Mouse (Mus musculus): ENCODE data around the gene Tbr1. TPM values are rescaled to one million over a fixed set of nuclear protein-coding genes. Genes with fewer than 3 reads are reported as not detected.

Tbr1 gene
- polyA plus RNA-seq, 1 experiment from 2014 or later, result 0.11 TPM

DNA sequence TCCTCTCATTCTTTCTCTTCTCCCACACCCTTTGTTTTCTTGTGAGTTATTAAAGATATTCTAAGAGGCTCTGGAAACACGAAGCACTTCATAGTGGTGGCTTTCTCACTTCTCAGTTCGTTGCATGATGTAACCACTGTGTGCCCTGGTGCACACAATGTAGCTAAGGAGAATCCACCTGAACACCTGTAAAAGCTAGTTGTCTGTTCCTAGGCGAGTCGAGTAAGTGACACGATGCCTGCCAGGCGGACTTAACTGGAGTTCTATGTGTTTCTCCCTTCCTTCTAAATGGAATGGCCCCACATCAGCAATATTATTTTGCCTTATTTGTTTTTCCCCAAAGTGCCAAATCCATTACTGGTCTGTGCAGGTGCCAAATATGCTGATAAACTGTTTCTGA is 10.4 kb downstream of the Tbr1 start:
- no peak overlapping the region for H3K4me2 ChIP-seq
- H3K27ac ChIP-seq (replicated peaks), result no peak overlapping the region
- H3K9me3 ChIP-seq, result no peaks in the 10 kb centered on the region
- ATAC-seq (ENCODE audit: extremely low read depth, insufficient number of reproducible peaks, low FRiP score, low TSS enrichment), result no peak
- H3K4me3 ChIP-seq, result no peak overlapping the region
- 9% methylated on average over 6 of the region's 6 CpGs for WGBS
- H3K36me3 ChIP-seq, result no peaks in the 10 kb centered on the region
- H3K4me1 ChIP-seq, result peaks cover 24% of the 10 kb centered on the region
- H3K27me3 ChIP-seq (replicated peaks), result peaks cover 94% of the 10 kb centered on the region
- H3K9ac ChIP-seq, result no peak overlapping the region

DNA sequence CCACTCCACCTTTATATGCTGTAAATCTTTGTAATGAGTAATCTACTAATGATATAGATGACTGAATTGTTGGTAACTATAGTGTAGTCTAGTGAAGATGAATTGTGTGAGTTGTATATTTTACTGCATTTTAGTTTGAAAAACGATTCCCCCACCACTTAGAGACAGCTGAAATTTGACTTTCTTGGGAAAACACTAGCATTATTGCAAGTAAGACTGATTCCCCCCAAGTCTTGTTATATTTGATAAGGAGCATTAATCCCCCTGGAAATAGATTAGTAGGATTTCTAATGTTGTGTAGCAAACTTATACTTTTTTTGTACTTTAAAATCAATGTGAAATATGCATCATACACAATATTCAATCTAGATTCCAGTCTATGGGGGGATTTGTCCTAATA is 10.8 kb downstream of the Tbr1 start:
- Histone ChIP-seq H3K27ac (replicated peaks) (no peak overlapping the region), H3K9me3 (no peaks in the 10 kb centered on the region), H3K4me2 (no peak overlapping the region), H3K9ac (no peak overlapping the region), H3K36me3 (no peaks in the 10 kb centered on the region), H3K4me1 (peaks cover 24% of the 10 kb centered on the region), H3K27me3 (replicated peaks) (peaks cover 94% of the 10 kb centered on the region), H3K4me3 (no peak overlapping the region)
- WGBS, result 16% methylated on average over 1 of the region's 1 CpGs
- no peak for ATAC-seq (ENCODE audit: extremely low read depth, insufficient number of reproducible peaks, low FRiP score, low TSS enrichment)

DNA sequence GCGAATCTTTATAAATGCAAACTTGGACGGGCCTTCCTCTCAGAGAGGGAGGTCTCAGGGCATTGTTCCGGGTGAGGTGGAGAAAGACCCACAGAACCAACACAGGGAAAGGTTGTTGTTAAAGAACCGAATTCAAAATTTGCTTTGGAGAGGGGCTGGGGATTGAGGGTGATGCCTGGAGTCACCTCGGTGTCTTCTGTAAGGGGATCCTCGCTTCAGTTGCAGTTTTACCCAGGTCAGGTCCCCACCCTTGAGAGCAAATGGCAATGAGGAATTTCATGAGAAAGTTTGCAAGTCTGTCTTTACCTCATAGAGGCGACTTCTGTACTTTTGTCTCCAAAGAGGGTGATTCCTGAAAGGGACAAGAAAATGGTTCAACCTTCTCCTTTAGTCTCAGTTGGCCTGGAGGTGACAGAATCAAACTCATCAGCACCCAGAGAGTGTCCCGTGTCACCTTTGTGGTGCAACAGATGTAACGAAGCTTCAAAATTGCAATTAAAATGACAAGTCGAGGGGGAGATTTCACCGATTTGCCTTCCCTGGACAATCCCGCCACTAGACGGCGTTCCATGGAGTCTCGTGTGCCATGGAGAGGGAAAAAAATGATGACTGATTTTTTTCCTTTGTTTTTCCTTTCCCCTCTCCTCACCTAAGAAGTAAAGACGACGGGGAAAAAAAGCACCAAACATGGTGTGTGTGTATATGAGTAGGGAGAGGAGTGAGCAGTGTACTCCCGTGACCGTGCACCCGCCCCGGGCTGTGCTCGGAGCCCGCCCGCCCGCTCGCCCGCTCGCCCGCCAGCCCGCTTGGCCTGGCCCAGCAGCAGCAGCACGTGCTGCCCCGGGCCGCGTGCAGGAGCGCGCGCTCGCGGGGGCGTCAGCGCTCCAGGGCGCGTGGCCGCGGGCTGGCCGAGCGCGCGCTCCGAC is 12.1 kb downstream of the Tbr1 start:
- peaks cover 92% of the 10 kb centered on the region for H3K27me3 ChIP-seq (replicated peaks)
- H3K27ac ChIP-seq (replicated peaks), result no peak overlapping the region
- H3K9me3 ChIP-seq, result no peaks in the 10 kb centered on the region
- peaks cover 24% of the 10 kb centered on the region for H3K4me1 ChIP-seq
- ATAC-seq (ENCODE audit: extremely low read depth, insufficient number of reproducible peaks, low FRiP score, low TSS enrichment), result no peak
- H3K9ac ChIP-seq, result peak overlapping the region; percentile 70
- H3K4me2 ChIP-seq, result peak overlapping the region; percentile 84
- 4% methylated on average over 43 of the region's 50 CpGs for WGBS
- H3K4me3 ChIP-seq, result peak overlapping the region; percentile 52
- no peaks in the 10 kb centered on the region for H3K36me3 ChIP-seq

DNA sequence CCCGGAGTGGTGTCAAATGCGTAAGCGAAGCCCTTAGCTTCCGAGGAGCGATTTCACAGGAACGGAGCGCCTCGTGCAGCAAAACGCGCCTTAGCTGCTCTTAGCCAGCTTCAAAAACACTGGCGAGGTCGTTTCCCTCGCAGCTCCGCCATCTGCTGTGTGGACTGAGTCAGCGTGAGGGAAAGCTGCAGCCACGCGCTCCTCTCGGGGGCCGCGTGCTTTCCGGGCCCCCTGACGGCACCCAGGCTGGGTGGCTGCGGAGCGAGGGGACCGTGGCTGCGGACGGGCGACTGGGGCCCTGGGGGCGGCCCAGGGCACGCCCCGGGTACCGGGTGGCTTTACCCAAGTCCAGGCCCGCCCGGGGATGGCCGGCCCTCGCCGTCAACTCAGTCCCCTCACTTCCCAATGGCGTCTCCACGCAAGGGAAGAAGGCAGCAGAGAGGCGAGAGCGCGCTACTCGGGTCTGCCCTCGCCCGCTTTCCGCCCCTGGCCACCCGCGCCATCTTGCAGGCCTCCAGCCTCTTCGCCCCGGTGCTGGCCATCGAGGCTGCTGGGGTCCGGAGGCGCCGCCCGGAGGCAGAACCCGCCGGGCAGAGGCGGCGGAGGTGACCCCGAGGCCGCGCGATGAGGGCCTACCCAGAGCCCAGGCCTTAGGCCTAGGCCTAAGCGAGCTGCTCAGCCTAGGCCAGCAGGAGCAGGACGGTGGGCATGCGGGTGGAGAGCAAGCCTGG is 13.0 kb downstream of the Tbr1 start:
- H3K27me3 ChIP-seq (replicated peaks), result peaks cover 89% of the 10 kb centered on the region

DNA sequence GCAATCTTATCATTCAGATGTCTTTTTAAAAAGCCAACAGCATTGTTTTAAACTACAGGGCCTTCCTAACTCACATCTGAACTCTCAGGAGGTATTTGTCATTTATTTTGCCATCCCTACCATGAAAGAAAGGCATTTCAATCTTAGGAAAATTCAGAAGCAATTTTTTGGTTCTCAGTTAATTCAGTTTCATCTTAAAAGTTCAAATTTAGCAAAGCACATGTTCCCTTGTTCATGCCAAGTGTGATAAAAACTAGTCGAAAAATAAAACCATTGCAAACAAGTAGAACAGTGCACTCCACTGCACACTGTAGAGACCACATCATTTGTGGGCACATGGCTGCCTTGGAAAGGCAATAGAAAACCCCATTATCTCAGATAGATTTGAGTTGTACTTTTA is 15.5 kb downstream of the Tbr1 start:
- no peaks in the 10 kb centered on the region for H3K9me3 ChIP-seq
- 49% methylated on average over 1 of the region's 1 CpGs for WGBS
- H3K36me3 ChIP-seq, result no peaks in the 10 kb centered on the region
- no peak overlapping the region for H3K27ac ChIP-seq (replicated peaks)
- H3K4me3 ChIP-seq, result no peak overlapping the region
- no peak overlapping the region for H3K4me2 ChIP-seq
- peaks cover 77% of the 10 kb centered on the region for H3K27me3 ChIP-seq (replicated peaks)
- peaks cover 10% of the 10 kb centered on the region for H3K4me1 ChIP-seq
- no peak for ATAC-seq (ENCODE audit: extremely low read depth, insufficient number of reproducible peaks, low FRiP score, low TSS enrichment)
- no peak overlapping the region for H3K9ac ChIP-seq

More for the DNA sequence above, 13.0 kb downstream of the Tbr1 start:
- Histone ChIP-seq H3K36me3 (no peaks in the 10 kb centered on the region), H3K4me2 (peak overlapping the region; percentile 84), H3K27ac (replicated peaks) (no peak overlapping the region), H3K9ac (peak overlapping the region; percentile 70), H3K4me3 (peak overlapping the region; percentile 52), H3K9me3 (no peaks in the 10 kb centered on the region), H3K4me1 (peaks cover 24% of the 10 kb centered on the region)
- ATAC-seq (ENCODE audit: extremely low read depth, insufficient number of reproducible peaks, low FRiP score, low TSS enrichment), result no peak
- 10% methylated on average over 66 of the region's 66 CpGs for WGBS

DNA sequence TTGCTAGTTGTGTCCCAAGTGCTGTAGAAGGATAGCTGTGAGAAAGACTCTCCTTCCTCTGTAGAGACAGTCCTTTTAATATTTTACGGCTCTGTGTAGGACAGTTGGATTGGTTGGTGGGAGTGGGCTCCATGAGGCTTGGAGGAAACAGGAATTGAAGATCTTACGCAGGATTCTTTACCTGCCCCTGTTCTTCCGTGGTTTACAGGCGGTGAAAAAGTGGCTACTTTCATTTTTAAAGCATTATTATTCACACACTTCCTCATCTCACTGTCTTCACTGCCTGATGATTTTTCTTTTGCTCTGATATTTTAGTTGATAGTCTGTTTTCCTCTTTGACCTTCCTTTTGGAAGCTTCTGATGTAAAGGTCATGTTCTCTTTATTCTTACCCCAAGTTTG is 17.5 kb downstream of the Tbr1 start:
- Histone ChIP-seq H3K4me1 (peaks cover 8% of the 10 kb centered on the region), H3K9ac (no peak overlapping the region), H3K27me3 (replicated peaks) (peaks cover 67% of the 10 kb centered on the region), H3K4me3 (no peak overlapping the region), H3K27ac (replicated peaks) (no peak overlapping the region), H3K36me3 (no peaks in the 10 kb centered on the region), H3K9me3 (no peaks in the 10 kb centered on the region), H3K4me2 (no peak overlapping the region)
- WGBS, result 64% methylated on average over 4 of the region's 4 CpGs
- no peak for ATAC-seq (ENCODE audit: extremely low read depth, insufficient number of reproducible peaks, low FRiP score, low TSS enrichment)

DNA sequence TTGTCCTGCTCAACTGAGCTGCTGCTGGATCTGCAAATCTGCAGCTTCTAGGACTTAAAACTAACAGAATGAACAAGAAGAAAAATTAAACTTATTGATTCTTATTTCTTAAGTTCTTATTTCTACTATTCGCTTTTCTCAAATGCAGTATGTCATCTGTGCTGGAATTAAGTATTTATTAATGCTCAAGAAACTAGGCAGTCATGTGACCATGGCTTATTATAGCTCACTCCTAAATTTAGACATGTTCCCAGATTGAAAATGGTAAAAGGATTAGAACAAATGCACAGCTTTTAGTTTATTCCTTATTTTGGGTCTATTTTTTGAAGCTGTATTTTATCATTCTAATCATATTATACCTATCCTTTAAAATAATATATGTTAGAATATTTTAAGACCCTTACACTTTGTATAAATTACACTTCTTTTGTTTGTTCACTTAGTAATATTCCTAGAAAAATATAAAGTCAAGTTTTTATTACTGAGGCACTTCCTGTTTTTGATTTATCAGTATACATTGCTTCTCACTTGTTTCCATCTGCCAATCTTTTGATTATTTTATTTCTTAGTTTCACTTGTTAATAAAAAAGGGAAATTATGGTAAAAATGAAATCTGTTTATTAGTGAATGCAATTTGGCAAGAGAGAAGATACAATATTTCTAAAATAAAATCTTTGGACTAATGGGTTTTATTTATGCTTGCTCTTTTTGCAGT is 20.9 kb downstream of the Tbr1 start:
- Histone ChIP-seq H3K4me1 (no peaks in the 10 kb centered on the region), H3K27ac (replicated peaks) (no peak overlapping the region), H3K9me3 (no peaks in the 10 kb centered on the region), H3K9ac (no peak overlapping the region), H3K36me3 (no peaks in the 10 kb centered on the region), H3K4me2 (no peak overlapping the region), H3K27me3 (replicated peaks) (peaks cover 40% of the 10 kb centered on the region), H3K4me3 (no peak overlapping the region)
- ATAC-seq (ENCODE audit: extremely low read depth, insufficient number of reproducible peaks, low FRiP score, low TSS enrichment), result no peak
- WGBS, result 62% methylated on average over 1 of the region's 1 CpGs

DNA sequence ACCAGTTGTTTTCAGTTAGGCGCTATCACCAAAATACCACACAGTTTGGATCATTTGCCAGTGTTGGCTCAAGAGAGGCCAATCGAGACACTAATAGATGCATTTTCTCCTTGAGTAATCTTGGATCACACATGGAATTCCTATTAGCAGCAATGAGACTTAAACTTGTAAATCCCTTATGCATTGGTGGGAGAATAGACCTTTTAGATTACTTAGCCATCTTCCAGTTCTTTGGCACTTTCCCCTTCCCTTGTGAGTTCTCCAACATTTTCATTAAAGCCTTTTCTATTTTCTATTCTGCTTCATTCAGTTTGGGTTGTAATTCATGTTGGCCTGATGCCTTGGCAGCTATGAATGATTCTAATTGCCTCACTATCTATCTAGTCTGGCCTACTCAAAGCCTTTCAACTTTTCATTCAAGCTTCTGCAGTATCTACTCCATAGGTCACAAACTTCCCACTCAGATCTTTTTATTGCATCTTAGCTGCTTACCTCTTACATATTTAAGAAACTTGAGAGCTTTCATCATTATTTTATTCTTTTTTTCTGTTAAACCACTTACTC is 34.6 kb downstream of the Tbr1 start:
- Histone ChIP-seq H3K4me2 (no peak overlapping the region), H3K27ac (replicated peaks) (no peak overlapping the region), H3K4me1 (no peaks in the 10 kb centered on the region), H3K9ac (no peak overlapping the region), H3K4me3 (no peak overlapping the region), H3K9me3 (0 out of 2 replicates have a peak, but pooled peaks cover 4% of the 10 kb centered on the region), H3K27me3 (replicated peaks) (no peaks in the 10 kb centered on the region), H3K36me3 (no peaks in the 10 kb centered on the region)
- ATAC-seq (ENCODE audit: extremely low read depth, insufficient number of reproducible peaks, low FRiP score, low TSS enrichment), result no peak
- WGBS, result 57% methylated on average over 2 of the region's 2 CpGs

Small RNAs within 50 kb of the gene (microRNA-seq; reads per million reads assigned to microRNA genes)
- gene Gm22403, result not detected

Other genes with a start within 250 kb of the Tbr1 start
- gene Tank, start 224.3 kb upstream of the Tbr1 start, polyA plus RNA-seq (2015; fragmentation: Nextera tagmentation; extraction: Ambion mirVana), result 21.5 and 24.7 TPM in 2 replicates
- 119 and 137 TPM in 2 replicates for gene Psmd14, start 91.2 kb upstream of the Tbr1 start, polyA plus RNA-seq (2015; fragmentation: Nextera tagmentation; extraction: Ambion mirVana)
- gene Slc4a10, start 243.5 kb downstream of the Tbr1 start, polyA plus RNA-seq (2015; fragmentation: Nextera tagmentation; extraction: Ambion mirVana), result 0.17 and 0.36 TPM in 2 replicates